Mouse (Mus musculus) testis, adult 2 months (tissue): ENCODE measurements around the gene Tardbp.

Experiments
- CTCF ChIP-seq: fragments of 200-500 bp; IDR thresholded peaks from 2 replicates; pipeline ENCODE4 v1.5.1; 2012; ENCODE audit warnings: low read depth, mild to moderate bottlenecking, inconsistent platforms, low read length, moderate library complexity; ENCODE audit not compliant: control insufficient read depth, insufficient read depth, insufficient replicate concordance
- POLR2A ChIP-seq: fragments of 200-500 bp; IDR thresholded peaks from 2 replicates; pipeline ENCODE4 v1.6.1; 2012; ENCODE audit warnings: low read depth, mild to moderate bottlenecking, inconsistent platforms, low read length, moderate library complexity; ENCODE audit not compliant: control insufficient read depth

GRCm38 (mm10) chr4:148562676-148563075 lies 64.1 kb downstream of the Tardbp start:
- no peak for TF ChIP-seq POLR2A
- no peak for TF ChIP-seq CTCF
